In genomic region chr10:81289278-81289677, GRCm38 (mm10) we compare ENCODE assay signal across 8 mouse cellular contexts. TPM values are rescaled to one million over a fixed set of nuclear protein-coding genes. Genes with fewer than 3 reads are reported as not detected.
DNase-seq lines count a peak whose midpoint lies in the region; ATAC-seq and TF ChIP-seq lines count a peak whose summit lies in the region.

No protein-coding gene starts in this region.

- no peaks in the 10 kb centered on the region for H3K36me3 ChIP-seq in intestine, embryonic 14.5 days (ENCODE audit: control insufficient read depth, insufficient read depth, low read length)
- no peaks in the 10 kb centered on the region for H3K36me3 ChIP-seq in lung, postnatal 0 days (ENCODE audit: insufficient read depth, low read length)
- H3K36me3 ChIP-seq in stomach, embryonic 15.5 days = no peaks in the 10 kb centered on the region

- H3K4me1 ChIP-seq in intestine, embryonic 14.5 days (replicated peaks; ENCODE audit: control insufficient read depth, insufficient read depth, low read length) = peaks cover 18% of the 10 kb centered on the region
- H3K4me1 ChIP-seq in lung, postnatal 0 days (ENCODE audit: insufficient read depth, low read depth, low read length) = peaks cover 28% of the 10 kb centered on the region; the same call in 1 of the 2 replicates
- H3K4me1 ChIP-seq in stomach, embryonic 15.5 days = peaks cover 51% of the 10 kb centered on the region

- 3% methylated on average over 7 of the region's 7 CpGs for WGBS in intestine, embryonic 14.5 days
- WGBS in lung, postnatal 0 days = 4% methylated on average over 7 of the region's 7 CpGs
- WGBS in stomach, embryonic 15.5 days = 1% methylated on average over 7 of the region's 7 CpGs

- no peak overlapping the region for H3K27ac ChIP-seq in intestine, embryonic 14.5 days (ENCODE audit: low read depth)
- peak overlapping the region; percentile 45 for H3K27ac ChIP-seq in lung, postnatal 0 days (ENCODE audit: low read length)
- H3K27ac ChIP-seq in stomach, embryonic 15.5 days = peak overlapping the region; percentile 93; the same call in 1 of the 2 replicates

- no peak for ATAC-seq in CD4-positive, CD25-positive, alpha-beta regulatory T cell, adult 4 months
- ATAC-seq in intestine, embryonic 14.5 days (replicated peaks; ENCODE audit: low FRiP score, low TSS enrichment, low read depth) = no peak
- no peak for ATAC-seq in lung, postnatal 0 days
- no peak for ATAC-seq in stomach, embryonic 15.5 days (ENCODE audit: insufficient read depth, low FRiP score, low read depth)

- H3K9ac ChIP-seq in intestine, embryonic 14.5 days (ENCODE audit: low read length) = no peak overlapping the region
- no peak overlapping the region for H3K9ac ChIP-seq in lung, postnatal 0 days (replicated peaks; ENCODE audit: low read depth)
- no peak overlapping the region for H3K9ac ChIP-seq in stomach, embryonic 15.5 days

- no peaks in the 10 kb centered on the region for H3K9me3 ChIP-seq in intestine, embryonic 14.5 days (ENCODE audit: control insufficient read depth, low read length)
- H3K9me3 ChIP-seq in lung, postnatal 0 days (ENCODE audit: low read length) = no peaks in the 10 kb centered on the region
- no peaks in the 10 kb centered on the region for H3K9me3 ChIP-seq in stomach, embryonic 15.5 days

- H3K4me3 ChIP-seq in intestine, embryonic 14.5 days (ENCODE audit: low read depth, low read length) = no peak overlapping the region
- no peak overlapping the region for H3K4me3 ChIP-seq in lung, postnatal 0 days (ENCODE audit: low read depth, low read length)
- H3K4me3 ChIP-seq in stomach, embryonic 15.5 days (replicated peaks) = peak overlapping the region; percentile 35

- no peak for TF ChIP-seq EP300 in lung, postnatal 0 days (IDR thresholded peaks at IDR 0.05)

- peak; percentile 95 for TF ChIP-seq CTCF in lung, postnatal 0 days (IDR thresholded peaks at IDR 0.05)

- H3K27me3 ChIP-seq in intestine, embryonic 14.5 days (replicated peaks; ENCODE audit: control insufficient read depth, insufficient read depth, low read length) = peaks cover 32% of the 10 kb centered on the region
- H3K27me3 ChIP-seq in lung, postnatal 0 days (replicated peaks; ENCODE audit: insufficient read depth, low read length) = peaks cover 13% of the 10 kb centered on the region; the same call in 1 of the 2 replicates
- peaks cover 11% of the 10 kb centered on the region for H3K27me3 ChIP-seq in stomach, embryonic 15.5 days (replicated peaks)

- DNase-seq in CD4-positive, CD25-positive, alpha-beta regulatory T cell, adult 2 months (ENCODE audit: low read depth, low spot score) = peak; percentile 90
- DNase-seq in ovary, postnatal 14 days (ENCODE audit: low spot score) = peak; percentile 56
- no peak for DNase-seq in ovary, postnatal 10 days (ENCODE audit: low spot score)
- DNase-seq in embryo, embryonic 10 days (ENCODE audit: low spot score) = peak; percentile 90
- peak; percentile 79 for DNase-seq in intestine, embryonic 14.5 days (ENCODE audit: low spot score)
- peak; percentile 87 for DNase-seq in lung, postnatal 0 days (ENCODE audit: low spot score)

- 0 out of 2 replicates have a peak overlapping the region, but pooled peaks have one; percentile 20 for H3K4me2 ChIP-seq in intestine, embryonic 14.5 days (ENCODE audit: low read length)
- H3K4me2 ChIP-seq in lung, postnatal 0 days (replicated peaks; ENCODE audit: low read depth, low read length) = peak overlapping the region; percentile 54
- H3K4me2 ChIP-seq in stomach, embryonic 15.5 days = peak overlapping the region; percentile 48

RNA-seq across cellular contexts. Expression of gene Tjp3, which starts 2.1 kb away (rescaled TPM):
- polyA plus RNA-seq in CD4-positive, CD25-positive, alpha-beta regulatory T cell, adult 4 months (2017; shearing (Covaris generic)) = 1 to 10 TPM; 2.4 to 2.6 TPM
- 35.1 and 44.4 TPM in 2 replicates for polyA plus RNA-seq in intestine, embryonic 14.5 days (2014; fragmentation: Nextera tagmentation; extraction: Ambion mirVana)
- polyA plus RNA-seq in lung, postnatal 0 days (2015; fragmentation: Nextera tagmentation; extraction: Ambion mirVana) = 24.1 and 30.8 TPM in 2 replicates
- 32.6 and 38.7 TPM in 2 replicates for polyA plus RNA-seq in stomach, embryonic 15.5 days (2015; fragmentation: Nextera tagmentation; extraction: Ambion mirVana)

RNA-seq across cellular contexts. Expression of gene Pip5k1c, which starts 3.5 kb away (rescaled TPM):
- 10 to 100 TPM; 14.6 to 15.1 TPM for polyA plus RNA-seq in CD4-positive, CD25-positive, alpha-beta regulatory T cell, adult 4 months (2017; shearing (Covaris generic))
- 57.3 and 57.5 TPM in 2 replicates for polyA plus RNA-seq in intestine, embryonic 14.5 days (2014; fragmentation: Nextera tagmentation; extraction: Ambion mirVana)
- 31.2 and 32.4 TPM in 2 replicates for polyA plus RNA-seq in lung, postnatal 0 days (2015; fragmentation: Nextera tagmentation; extraction: Ambion mirVana)
- 43.1 and 47.6 TPM in 2 replicates for polyA plus RNA-seq in stomach, embryonic 15.5 days (2015; fragmentation: Nextera tagmentation; extraction: Ambion mirVana)

RNA-seq across cellular contexts. Expression of gene Apba3, which starts 22.5 kb away (rescaled TPM):
- polyA plus RNA-seq in CD4-positive, CD25-positive, alpha-beta regulatory T cell, adult 4 months (2017; shearing (Covaris generic)) = 10 to 100 TPM; 12.5 to 14.8 TPM
- polyA plus RNA-seq in intestine, embryonic 14.5 days (2014; fragmentation: Nextera tagmentation; extraction: Ambion mirVana) = 51.0 and 51.7 TPM in 2 replicates
- 47.9 and 49.4 TPM in 2 replicates for polyA plus RNA-seq in lung, postnatal 0 days (2015; fragmentation: Nextera tagmentation; extraction: Ambion mirVana)
- polyA plus RNA-seq in stomach, embryonic 15.5 days (2015; fragmentation: Nextera tagmentation; extraction: Ambion mirVana) = 54.4 and 58.1 TPM in 2 replicates

RNA-seq across cellular contexts. Expression of gene Mrpl54, which starts 22.5 kb away (rescaled TPM):
- polyA plus RNA-seq in CD4-positive, CD25-positive, alpha-beta regulatory T cell, adult 4 months (2017; shearing (Covaris generic)) = 100 to 1,000 TPM; 111 to 132 TPM
- polyA plus RNA-seq in intestine, embryonic 14.5 days (2014; fragmentation: Nextera tagmentation; extraction: Ambion mirVana) = 253 and 260 TPM in 2 replicates
- 132 and 162 TPM in 2 replicates for polyA plus RNA-seq in lung, postnatal 0 days (2015; fragmentation: Nextera tagmentation; extraction: Ambion mirVana)
- 217 and 233 TPM in 2 replicates for polyA plus RNA-seq in stomach, embryonic 15.5 days (2015; fragmentation: Nextera tagmentation; extraction: Ambion mirVana)

RNA-seq across cellular contexts. Expression of gene Cactin, which starts 31.6 kb away (rescaled TPM):
- 1 to 10 TPM; 4.2 to 4.7 TPM for polyA plus RNA-seq in CD4-positive, CD25-positive, alpha-beta regulatory T cell, adult 4 months (2017; shearing (Covaris generic))
- polyA plus RNA-seq in intestine, embryonic 14.5 days (2014; fragmentation: Nextera tagmentation; extraction: Ambion mirVana) = 26.0 and 27.7 TPM in 2 replicates
- 20.3 and 23.0 TPM in 2 replicates for polyA plus RNA-seq in lung, postnatal 0 days (2015; fragmentation: Nextera tagmentation; extraction: Ambion mirVana)
- 40.5 and 40.9 TPM in 2 replicates for polyA plus RNA-seq in stomach, embryonic 15.5 days (2015; fragmentation: Nextera tagmentation; extraction: Ambion mirVana)
